Mouse (Mus musculus): ENCODE measurements at regions not wholly inside any gene's neighbourhood (a gene's known extent, or its start where the extent isn't known, plus 50 kb on each side); places are given as distances from the start of the nearest gene placed in this dataset.

DNA sequence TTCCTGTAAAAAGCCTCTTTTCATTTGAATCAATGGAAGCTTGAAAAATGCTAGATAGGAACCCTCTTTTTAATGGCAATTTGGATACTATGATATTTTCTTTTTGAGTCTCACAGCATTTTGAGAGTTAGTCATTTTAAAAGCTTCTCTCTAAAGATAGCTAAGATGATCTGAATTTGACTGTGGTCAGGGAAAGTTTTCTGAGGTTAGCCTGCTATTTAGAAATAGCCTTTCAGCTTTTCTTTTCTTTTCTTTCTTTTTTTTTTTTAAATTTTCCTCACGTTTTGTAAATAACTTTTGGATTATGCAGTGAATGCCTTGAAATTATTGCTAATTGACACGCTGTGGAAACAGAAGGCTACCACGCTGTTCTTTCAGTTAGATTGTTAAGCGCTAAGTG is 387.3 kb upstream of the Zeb2 start:
- Histone ChIP-seq H3K4me2 (replicated peaks; ENCODE audit: low read depth) (no peak overlapping the region), H3K4me3 (ENCODE audit: low read depth, low read length) (no peak overlapping the region), H3K36me3 (ENCODE audit: control insufficient read depth, insufficient read depth) (no peaks in the 10 kb centered on the region), H3K9me3 (ENCODE audit: control insufficient read depth) (no peaks in the 10 kb centered on the region; the same call in 1 of the 2 replicates), H3K9ac (ENCODE audit: low read depth, low read length) (no peak overlapping the region), H3K27me3 (replicated peaks; ENCODE audit: control insufficient read depth, insufficient read depth, low read length) (no peaks in the 10 kb centered on the region), H3K4me1 (replicated peaks; ENCODE audit: control insufficient read depth, insufficient read depth, low read length) (no peaks in the 10 kb centered on the region), H3K27ac (ENCODE audit: low read depth, low read length) (no peak overlapping the region)
- no peak for TF ChIP-seq CTCF (IDR thresholded peaks at IDR 0.05; ENCODE audit: low read depth)
- 92% methylated on average over 4 of the region's 4 CpGs for WGBS
- no peak for ATAC-seq

DNA sequence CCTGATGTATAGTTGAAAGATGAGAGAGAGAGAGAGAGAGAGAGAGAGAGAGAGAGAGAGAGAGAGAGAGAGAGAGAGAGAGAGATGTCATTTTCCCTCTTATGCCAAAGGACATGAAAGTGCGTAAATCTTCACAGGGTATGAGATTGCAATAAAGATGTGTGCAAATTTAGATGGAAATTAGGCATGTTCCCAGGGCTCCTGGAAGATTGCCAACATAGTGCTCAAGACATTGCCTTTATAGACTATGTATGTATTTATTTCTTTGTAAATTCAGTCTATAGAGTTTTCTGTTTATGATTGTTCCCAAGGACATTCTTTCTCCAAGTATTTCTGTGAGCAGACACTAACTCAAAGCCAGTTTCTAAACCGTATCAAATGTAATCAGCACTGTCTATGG is 376.5 kb upstream of the Zeb2 start:
- WGBS, result 76% methylated on average over 2 of the region's 2 CpGs
- ATAC-seq, result no peak
- no peaks in the 10 kb centered on the region for H3K27me3 ChIP-seq (replicated peaks; ENCODE audit: control insufficient read depth, insufficient read depth, low read length)

DNA sequence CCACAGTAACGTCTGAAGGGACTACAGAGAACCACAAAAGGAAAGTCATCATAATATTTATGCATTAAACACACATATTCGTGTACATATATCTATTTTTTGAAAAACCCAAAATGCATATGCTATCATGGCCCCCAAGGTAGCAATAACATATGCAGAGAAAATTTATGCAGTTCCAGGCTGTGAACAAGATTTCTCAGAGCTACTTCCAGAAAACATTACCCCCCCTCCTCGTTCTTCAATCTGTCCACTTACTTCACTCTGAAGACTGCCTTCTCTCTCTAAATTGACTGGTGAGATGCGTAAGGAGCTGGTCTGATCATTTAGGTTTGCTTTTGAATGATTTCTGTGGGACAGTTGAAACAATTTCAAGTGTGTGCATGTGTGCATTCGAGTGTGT is 369.3 kb upstream of the Zeb2 start:
- no peak overlapping the region for H3K9ac ChIP-seq (ENCODE audit: low read depth, low read length)
- H3K27ac ChIP-seq (ENCODE audit: low read depth, low read length), result no peak overlapping the region
- no peak overlapping the region for H3K4me3 ChIP-seq (ENCODE audit: low read depth, low read length)
- H3K4me1 ChIP-seq (replicated peaks; ENCODE audit: control insufficient read depth, insufficient read depth, low read length), result no peaks in the 10 kb centered on the region
- WGBS, result 78% methylated on average over 5 of the region's 5 CpGs
- H3K4me2 ChIP-seq (replicated peaks; ENCODE audit: low read depth), result no peak overlapping the region
- no peaks in the 10 kb centered on the region for H3K36me3 ChIP-seq (ENCODE audit: control insufficient read depth, insufficient read depth)
- TF ChIP-seq CTCF (IDR thresholded peaks at IDR 0.05; ENCODE audit: low read depth), result no peak
- no peaks in the 10 kb centered on the region for H3K9me3 ChIP-seq (ENCODE audit: control insufficient read depth)
- H3K27me3 ChIP-seq (replicated peaks; ENCODE audit: control insufficient read depth, insufficient read depth, low read length), result no peaks in the 10 kb centered on the region
- no peak for ATAC-seq

More for the DNA sequence above, 376.5 kb upstream of the Zeb2 start:
- Histone ChIP-seq H3K4me3 (ENCODE audit: low read depth, low read length) (no peak overlapping the region), H3K4me1 (replicated peaks; ENCODE audit: control insufficient read depth, insufficient read depth, low read length) (no peaks in the 10 kb centered on the region), H3K27ac (ENCODE audit: low read depth, low read length) (no peak overlapping the region), H3K36me3 (ENCODE audit: control insufficient read depth, insufficient read depth) (no peaks in the 10 kb centered on the region), H3K9ac (ENCODE audit: low read depth, low read length) (no peak overlapping the region), H3K4me2 (replicated peaks; ENCODE audit: low read depth) (no peak overlapping the region), H3K9me3 (ENCODE audit: control insufficient read depth) (no peaks in the 10 kb centered on the region)
- TF ChIP-seq CTCF (IDR thresholded peaks at IDR 0.05; ENCODE audit: low read depth), result no peak

DNA sequence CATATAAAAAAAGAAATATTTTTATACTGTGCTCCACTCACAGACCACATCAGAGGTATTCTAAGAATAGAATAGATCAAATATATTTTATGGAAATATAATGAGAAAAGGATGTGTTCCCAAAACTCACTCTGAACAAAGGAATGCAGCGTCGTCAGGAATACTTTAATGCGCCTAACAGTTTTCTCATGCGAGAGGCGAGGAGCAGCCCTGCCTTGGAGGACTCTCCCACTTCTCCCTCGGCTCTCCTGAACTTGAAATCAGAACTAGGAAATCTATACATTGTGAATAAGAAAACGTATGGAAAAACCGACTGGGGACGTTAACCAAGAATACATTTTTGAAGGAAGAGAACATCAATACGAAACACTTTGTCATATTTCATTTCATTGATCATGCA is 368.3 kb upstream of the Zeb2 start:
- H3K4me2 ChIP-seq (replicated peaks; ENCODE audit: low read depth), result no peak overlapping the region
- no peaks in the 10 kb centered on the region for H3K4me1 ChIP-seq (replicated peaks; ENCODE audit: control insufficient read depth, insufficient read depth, low read length)
- H3K27me3 ChIP-seq (replicated peaks; ENCODE audit: control insufficient read depth, insufficient read depth, low read length), result no peaks in the 10 kb centered on the region
- TF ChIP-seq CTCF (IDR thresholded peaks at IDR 0.05; ENCODE audit: low read depth), result no peak
- no peak overlapping the region for H3K27ac ChIP-seq (ENCODE audit: low read depth, low read length)
- no peak overlapping the region for H3K4me3 ChIP-seq (ENCODE audit: low read depth, low read length)
- no peaks in the 10 kb centered on the region for H3K36me3 ChIP-seq (ENCODE audit: control insufficient read depth, insufficient read depth)
- H3K9ac ChIP-seq (ENCODE audit: low read depth, low read length), result no peak overlapping the region
- 86% methylated on average over 10 of the region's 10 CpGs for WGBS
- no peaks in the 10 kb centered on the region for H3K9me3 ChIP-seq (ENCODE audit: control insufficient read depth)
- no peak for ATAC-seq

DNA sequence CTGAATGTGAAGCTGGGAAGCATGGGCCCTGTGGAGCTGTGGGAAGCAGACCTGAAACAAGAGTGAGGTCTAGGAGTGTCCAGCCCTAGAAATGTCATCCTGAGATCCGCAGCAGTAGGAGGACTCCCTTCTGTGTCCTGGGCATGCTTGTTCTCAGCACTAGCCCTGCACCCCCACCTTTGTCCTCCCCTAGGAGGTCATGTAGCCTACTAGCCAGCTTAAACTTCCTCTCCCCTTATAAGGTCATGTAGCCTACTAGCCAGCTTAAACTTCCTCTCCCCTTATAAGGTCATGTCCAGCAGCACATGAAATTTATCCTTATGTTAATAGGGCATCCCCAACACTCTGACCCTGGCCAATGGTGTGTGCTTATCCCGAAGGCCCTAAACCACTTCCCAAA is 363.5 kb upstream of the Zeb2 start:
- H3K27ac ChIP-seq (ENCODE audit: low read depth, low read length), result no peak overlapping the region
- no peak for ATAC-seq
- H3K9ac ChIP-seq (ENCODE audit: low read depth, low read length), result no peak overlapping the region
- H3K4me2 ChIP-seq (replicated peaks; ENCODE audit: low read depth), result no peak overlapping the region
- no peaks in the 10 kb centered on the region for H3K27me3 ChIP-seq (replicated peaks; ENCODE audit: control insufficient read depth, insufficient read depth, low read length)
- H3K36me3 ChIP-seq (ENCODE audit: control insufficient read depth, insufficient read depth), result no peaks in the 10 kb centered on the region
- TF ChIP-seq CTCF (IDR thresholded peaks at IDR 0.05; ENCODE audit: low read depth), result no peak
- no peak overlapping the region for H3K4me3 ChIP-seq (ENCODE audit: low read depth, low read length)
- no peaks in the 10 kb centered on the region for H3K9me3 ChIP-seq (ENCODE audit: control insufficient read depth)
- no peaks in the 10 kb centered on the region for H3K4me1 ChIP-seq (replicated peaks; ENCODE audit: control insufficient read depth, insufficient read depth, low read length)
- 88% methylated on average over 2 of the region's 2 CpGs for WGBS

DNA sequence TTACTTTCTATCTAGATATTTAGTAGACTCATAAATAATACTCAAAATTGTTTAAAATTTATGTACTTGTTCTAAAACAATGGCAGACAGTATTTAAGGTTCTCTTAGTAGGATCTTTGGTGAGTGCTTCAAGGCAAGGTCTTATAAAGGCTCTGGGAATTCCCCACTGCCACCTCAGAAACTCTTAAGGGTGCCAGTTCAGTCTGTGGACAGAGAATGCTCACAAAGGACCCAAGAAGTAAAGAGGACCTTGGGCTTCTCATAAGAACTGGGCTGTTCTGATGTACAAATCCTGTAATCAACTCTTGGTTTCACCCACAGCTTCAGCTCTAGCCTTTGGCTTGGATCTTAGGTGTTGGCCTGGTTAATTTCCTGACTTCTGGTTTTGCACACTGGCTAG is 358.8 kb upstream of the Zeb2 start:
- Histone ChIP-seq H3K9ac (ENCODE audit: low read depth, low read length) (no peak overlapping the region), H3K4me1 (replicated peaks; ENCODE audit: control insufficient read depth, insufficient read depth, low read length) (no peaks in the 10 kb centered on the region), H3K27me3 (replicated peaks; ENCODE audit: control insufficient read depth, insufficient read depth, low read length) (no peaks in the 10 kb centered on the region), H3K4me3 (ENCODE audit: low read depth, low read length) (no peak overlapping the region), H3K9me3 (ENCODE audit: control insufficient read depth) (no peaks in the 10 kb centered on the region), H3K27ac (ENCODE audit: low read depth, low read length) (no peak overlapping the region), H3K36me3 (ENCODE audit: control insufficient read depth, insufficient read depth) (no peaks in the 10 kb centered on the region), H3K4me2 (replicated peaks; ENCODE audit: low read depth) (no peak overlapping the region)
- no peak for ATAC-seq
- TF ChIP-seq CTCF (IDR thresholded peaks at IDR 0.05; ENCODE audit: low read depth), result no peak

DNA sequence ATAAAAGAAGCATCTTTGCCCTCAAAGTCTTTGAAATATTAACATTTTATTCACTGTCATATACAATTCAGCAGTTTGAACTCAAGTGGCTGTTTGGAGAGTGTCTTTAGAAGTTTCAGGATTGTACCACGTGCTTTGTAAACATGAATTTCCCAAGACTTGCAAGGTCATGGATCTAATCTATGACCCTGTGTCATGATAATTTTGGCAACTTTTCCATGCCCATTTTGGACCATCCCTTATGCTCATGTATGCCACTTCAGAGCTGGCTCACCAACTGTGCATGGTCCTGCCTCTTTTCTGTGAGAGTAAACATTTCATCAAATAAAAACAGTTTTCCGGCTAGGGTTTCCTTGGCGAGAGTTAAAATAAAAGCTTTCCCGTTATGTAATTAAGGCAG is 347.1 kb upstream of the Zeb2 start:
- no peak for TF ChIP-seq CTCF (IDR thresholded peaks at IDR 0.05; ENCODE audit: low read depth)
- 71% methylated on average over 4 of the region's 4 CpGs for WGBS
- no peak overlapping the region for H3K9ac ChIP-seq (ENCODE audit: low read depth, low read length)

More for the DNA sequence above, 347.1 kb upstream of the Zeb2 start:
- Histone ChIP-seq H3K36me3 (ENCODE audit: control insufficient read depth, insufficient read depth) (no peaks in the 10 kb centered on the region), H3K4me1 (replicated peaks; ENCODE audit: control insufficient read depth, insufficient read depth, low read length) (no peaks in the 10 kb centered on the region), H3K9me3 (ENCODE audit: control insufficient read depth) (no peaks in the 10 kb centered on the region), H3K27me3 (replicated peaks; ENCODE audit: control insufficient read depth, insufficient read depth, low read length) (no peaks in the 10 kb centered on the region), H3K27ac (ENCODE audit: low read depth, low read length) (no peak overlapping the region), H3K4me3 (ENCODE audit: low read depth, low read length) (no peak overlapping the region), H3K4me2 (replicated peaks; ENCODE audit: low read depth) (no peak overlapping the region)
- no peak for ATAC-seq
